Mouse (Mus musculus): ENCODE results near the gene Defb33. TPM values are rescaled to one million over a fixed set of nuclear protein-coding genes. Genes with fewer than 3 reads are reported as not detected.

Gene Defb33
- not detected for polyA plus RNA-seq (2015; fragmentation: Illumina TruSeq; extraction: RNeasy Lipid Tissue Mini Kit (QIAGEN cat#74804); ENCODE audit: low read depth, low replicate concordance)

DNA sequence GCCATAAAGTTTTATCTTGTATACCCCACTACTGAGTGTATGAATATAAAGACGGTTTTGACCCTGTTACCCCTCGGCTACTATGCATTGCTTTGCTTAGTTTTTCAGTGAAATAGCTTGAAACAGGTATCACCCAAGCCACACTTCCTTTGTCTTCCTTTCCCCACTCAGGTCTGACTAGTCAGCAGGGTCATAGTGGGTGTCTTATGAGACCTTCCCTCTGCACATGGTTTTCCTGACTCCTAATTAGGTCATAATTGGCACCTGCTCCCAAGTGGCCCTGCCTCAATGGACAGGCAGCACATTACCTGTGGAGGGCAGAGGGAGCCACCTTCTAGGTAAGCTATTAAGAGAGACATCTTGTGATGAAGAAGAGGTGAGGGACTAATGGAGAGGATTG lies at the start of gene Defb33:
Gene Defb33 (plus strand): TSS at position 301 of the 400 bp plus-strand sequence.

DNA sequence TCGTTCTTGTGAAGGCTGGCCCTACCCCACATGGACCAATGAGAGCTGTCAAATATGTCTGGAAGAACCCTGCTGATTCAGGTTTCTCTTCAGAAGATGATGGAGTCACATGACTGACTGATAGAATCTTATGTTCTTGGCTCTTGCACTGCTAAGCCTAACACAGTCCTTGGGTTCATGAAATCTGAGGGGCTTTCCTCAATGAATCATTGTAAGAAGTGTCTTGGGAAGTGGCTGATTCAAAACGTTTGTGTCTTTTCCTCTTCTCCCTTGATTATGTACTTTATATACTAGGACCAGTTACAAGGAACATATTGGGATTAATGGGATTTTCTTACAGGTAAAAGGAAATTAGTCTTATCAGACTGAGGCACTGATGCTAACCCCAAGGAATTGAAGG lies 10.1 kb downstream of the Defb33 start, which contains the start of gene Gm15056:
Gene Gm15056 (minus strand): TSS at position 101 of the 400 bp plus-strand sequence.

DNA sequence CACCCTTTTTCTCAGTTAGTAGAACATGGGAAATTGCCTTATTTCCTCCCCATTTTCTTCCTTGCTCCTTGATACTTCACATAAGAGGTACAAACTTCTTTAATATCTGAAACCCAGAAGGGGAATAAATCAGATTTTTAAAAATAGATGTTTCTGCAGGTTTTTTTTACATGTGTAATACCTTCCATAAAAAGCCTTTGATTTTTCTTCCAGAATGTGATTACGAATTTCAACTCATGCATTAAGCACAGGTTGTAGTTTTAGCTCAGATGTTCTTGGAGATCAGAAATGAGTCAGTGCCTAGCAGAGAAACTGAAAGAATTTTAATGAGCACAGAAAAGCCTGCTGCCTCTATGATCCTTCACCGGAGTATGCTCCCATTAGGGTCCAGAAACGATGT lies 29.5 kb downstream of the Defb33 start, which contains the start of gene Gm6040:
Gene Gm6040 (minus strand): TSS at position 101 of the 400 bp plus-strand sequence.

DNA sequence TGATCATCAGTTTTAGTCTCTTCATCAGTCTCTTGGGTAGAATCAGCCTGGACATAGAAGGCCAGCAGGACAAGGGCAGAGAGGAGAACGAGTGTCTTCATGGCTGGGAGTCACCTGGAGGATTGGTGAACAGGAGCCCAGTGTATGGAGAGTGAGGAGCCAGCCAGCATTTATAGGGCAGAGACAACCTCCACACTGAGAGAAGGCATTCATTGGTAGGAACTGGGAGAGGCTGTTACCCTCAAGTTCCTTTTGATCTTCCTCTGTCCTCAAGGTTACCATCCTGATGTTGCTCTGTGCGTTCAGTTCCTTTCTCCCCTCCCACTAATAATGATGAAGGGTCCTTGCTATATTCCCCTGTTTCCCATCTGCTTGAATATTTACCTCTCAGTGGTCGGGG lies 52.1 kb downstream of the Defb33 start, which contains the start of gene AY761185:
Gene AY761185 (minus strand): TSS at position 101 of the 400 bp plus-strand sequence.

Other genes starting within 250 kb of the Defb33 start
- not detected for gene Gm15056, start 10.0 kb downstream of the Defb33 start, polyA plus RNA-seq (2015; fragmentation: Illumina TruSeq; extraction: RNeasy Lipid Tissue Mini Kit (QIAGEN cat#74804); ENCODE audit: low read depth, low replicate concordance)
- gene Gm6040, start 29.4 kb downstream of the Defb33 start, polyA plus RNA-seq (2015; fragmentation: Illumina TruSeq; extraction: RNeasy Lipid Tissue Mini Kit (QIAGEN cat#74804); ENCODE audit: low read depth, low replicate concordance), result not detected
- gene AY761185, start 52.0 kb downstream of the Defb33 start, polyA plus RNA-seq (2015; fragmentation: Illumina TruSeq; extraction: RNeasy Lipid Tissue Mini Kit (QIAGEN cat#74804); ENCODE audit: low read depth, low replicate concordance), result not detected
- not detected for gene Defa21, start 132.9 kb downstream of the Defb33 start, polyA plus RNA-seq (2015; fragmentation: Illumina TruSeq; extraction: RNeasy Lipid Tissue Mini Kit (QIAGEN cat#74804); ENCODE audit: low read depth, low replicate concordance)
- gene Defa23, start 162.4 kb downstream of the Defb33 start, polyA plus RNA-seq (2015; fragmentation: Illumina TruSeq; extraction: RNeasy Lipid Tissue Mini Kit (QIAGEN cat#74804); ENCODE audit: low read depth, low replicate concordance), result not detected
- gene Defa35, start 172.4 kb downstream of the Defb33 start, polyA plus RNA-seq (2015; fragmentation: Illumina TruSeq; extraction: RNeasy Lipid Tissue Mini Kit (QIAGEN cat#74804); ENCODE audit: low read depth, low replicate concordance), result not detected
- gene Defa25, start 191.8 kb downstream of the Defb33 start, polyA plus RNA-seq (2015; fragmentation: Illumina TruSeq; extraction: RNeasy Lipid Tissue Mini Kit (QIAGEN cat#74804); ENCODE audit: low read depth, low replicate concordance), result not detected
- not detected for gene Gm14851, start 203.4 kb downstream of the Defb33 start, polyA plus RNA-seq (2015; fragmentation: Illumina TruSeq; extraction: RNeasy Lipid Tissue Mini Kit (QIAGEN cat#74804); ENCODE audit: low read depth, low replicate concordance)
- not detected for gene Defa30, start 242.0 kb downstream of the Defb33 start, polyA plus RNA-seq (2015; fragmentation: Illumina TruSeq; extraction: RNeasy Lipid Tissue Mini Kit (QIAGEN cat#74804); ENCODE audit: low read depth, low replicate concordance)